Mouse (Mus musculus): ENCODE results near the gene Pigl. TPM values are rescaled to one million over a fixed set of nuclear protein-coding genes. Genes with fewer than 3 reads are reported as not detected.
"Not testable (repeated sequence)": the region's sequence is repeated elsewhere in the genome, so short reads cannot be mapped to it uniquely, and the experiment has no call there.

Pigl gene
- polyA plus RNA-seq, 1 experiment from 2014 or later: 5.1 TPM

DNA sequence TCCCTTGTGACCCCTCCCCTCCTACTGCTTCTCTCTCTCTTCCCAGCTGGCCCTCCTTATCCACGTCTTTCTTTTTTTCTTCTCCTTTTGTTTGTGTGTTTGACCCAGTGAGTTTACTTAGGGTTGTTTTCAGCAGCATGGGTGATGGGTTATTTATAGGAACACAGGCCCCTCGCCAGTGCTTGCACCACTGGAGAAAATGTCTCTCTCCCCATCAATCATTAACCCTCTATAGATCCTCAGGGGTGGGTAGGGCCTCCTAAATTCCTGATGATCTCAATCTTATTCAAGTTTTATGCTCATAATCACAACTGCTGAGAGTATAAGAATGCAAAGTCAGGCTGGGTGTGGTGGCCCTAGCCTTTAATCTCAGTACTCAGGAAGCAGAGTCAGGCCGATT lies 38.9 kb downstream of the Pigl start:
- ATAC-seq (replicated peaks; ENCODE audit: insufficient number of reproducible peaks, insufficient read depth, low FRiP score, low read depth): no peak
- Histone ChIP-seq H3K9me3 (replicated peaks) (no peaks in the 10 kb centered on the region), H3K27ac (no peak overlapping the region), H3K9ac (no peak overlapping the region), H3K4me1 (replicated peaks) (peaks cover 19% of the 10 kb centered on the region), H3K27me3 (no peaks in the 10 kb centered on the region), H3K4me2 (no peak overlapping the region), H3K4me3 (no peak overlapping the region), H3K36me3 (no peaks in the 10 kb centered on the region)
- 46% methylated on average over 3 of the region's 3 CpGs for WGBS

DNA sequence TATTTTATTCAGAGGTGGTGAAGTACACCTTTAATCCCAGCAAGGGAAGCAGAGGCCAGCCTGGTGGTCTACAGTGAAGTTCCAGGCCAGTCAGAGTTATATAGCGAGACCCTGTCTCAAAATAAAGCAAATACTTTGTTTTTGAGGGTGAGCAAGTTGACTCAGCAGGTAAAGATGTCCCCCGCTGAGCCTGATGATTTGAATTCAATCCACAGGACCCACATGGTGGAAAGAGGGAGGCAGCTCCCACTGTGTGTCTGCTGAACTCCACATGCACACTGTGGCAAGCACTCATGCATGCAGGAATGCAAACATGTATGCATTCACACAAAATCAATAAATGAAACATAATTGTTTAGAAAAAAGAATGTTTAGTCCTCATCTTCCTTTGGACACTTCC lies 40.5 kb downstream of the Pigl start:
- no peak overlapping the region for H3K9ac ChIP-seq
- no peak overlapping the region for H3K27ac ChIP-seq
- 92% methylated on average over 2 of the region's 2 CpGs for whole genome bisulfite sequencing
- ATAC-seq (replicated peaks; ENCODE audit: insufficient number of reproducible peaks, insufficient read depth, low FRiP score, low read depth): no peak
- no peaks in the 10 kb centered on the region for H3K36me3 ChIP-seq
- H3K4me1 ChIP-seq (replicated peaks): peaks cover 19% of the 10 kb centered on the region
- H3K4me3 ChIP-seq: no peak overlapping the region
- H3K4me2 ChIP-seq: no peak overlapping the region
- no peaks in the 10 kb centered on the region for H3K27me3 ChIP-seq
- H3K9me3 ChIP-seq (replicated peaks): no peaks in the 10 kb centered on the region

DNA sequence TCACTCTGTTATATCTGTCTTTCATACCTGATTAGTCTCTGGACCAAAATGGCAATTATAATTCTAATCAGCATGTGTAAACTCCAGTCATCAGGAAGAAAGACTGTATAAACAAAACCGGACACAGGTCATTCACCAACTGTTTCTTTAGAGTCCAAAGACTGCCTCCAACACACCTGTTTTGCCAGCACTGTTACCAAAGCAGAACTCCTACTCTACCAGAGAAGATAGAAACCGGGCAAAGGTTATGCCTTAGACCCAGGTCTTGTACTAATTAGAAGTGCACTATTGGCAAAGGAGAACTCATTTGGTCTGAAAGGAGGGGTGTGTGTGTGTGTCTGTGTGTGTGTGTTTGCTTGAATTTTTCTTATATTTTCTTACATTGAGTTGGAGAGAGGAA lies 42.3 kb downstream of the Pigl start:
- H3K4me2 ChIP-seq: no peak overlapping the region
- H3K9me3 ChIP-seq (replicated peaks): no peaks in the 10 kb centered on the region
- H3K27me3 ChIP-seq: no peaks in the 10 kb centered on the region
- no peaks in the 10 kb centered on the region for H3K36me3 ChIP-seq
- peaks cover 9% of the 10 kb centered on the region for H3K4me1 ChIP-seq (replicated peaks)
- 82% methylated on average over 2 of the region's 2 CpGs for WGBS
- H3K9ac ChIP-seq: no peak overlapping the region
- no peak overlapping the region for H3K4me3 ChIP-seq
- no peak overlapping the region for H3K27ac ChIP-seq
- ATAC-seq (replicated peaks; ENCODE audit: insufficient number of reproducible peaks, insufficient read depth, low FRiP score, low read depth): no peak

DNA sequence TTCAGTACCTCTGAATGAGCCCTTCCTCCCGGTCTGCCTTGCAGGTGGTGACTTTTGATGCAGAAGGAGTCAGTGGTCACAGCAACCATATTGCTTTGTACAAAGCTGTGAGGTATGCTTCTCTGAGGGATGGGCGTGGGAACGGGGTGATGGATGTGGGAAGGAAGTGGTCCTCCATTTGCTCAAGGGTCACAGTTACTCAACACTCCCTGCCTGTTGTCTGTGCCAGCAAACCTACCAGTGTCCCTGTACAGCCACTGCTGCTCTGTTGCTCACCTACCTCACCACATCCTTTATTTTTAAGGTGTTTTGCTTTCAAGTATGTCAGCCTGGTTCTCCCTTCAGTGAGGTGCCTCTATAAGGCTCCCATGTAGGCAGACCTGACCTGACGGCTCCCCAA lies 49.4 kb downstream of the Pigl start:
- Histone ChIP-seq H3K4me2 (no peak overlapping the region), H3K36me3 (no peaks in the 10 kb centered on the region), H3K9me3 (replicated peaks) (no peaks in the 10 kb centered on the region), H3K4me1 (replicated peaks) (no peaks in the 10 kb centered on the region), H3K27me3 (no peaks in the 10 kb centered on the region), H3K27ac (no peak overlapping the region), H3K9ac (no peak overlapping the region), H3K4me3 (no peak overlapping the region)
- 78% methylated on average over 4 of the region's 4 CpGs for WGBS
- no peak for ATAC-seq (replicated peaks; ENCODE audit: insufficient number of reproducible peaks, insufficient read depth, low FRiP score, low read depth)

DNA sequence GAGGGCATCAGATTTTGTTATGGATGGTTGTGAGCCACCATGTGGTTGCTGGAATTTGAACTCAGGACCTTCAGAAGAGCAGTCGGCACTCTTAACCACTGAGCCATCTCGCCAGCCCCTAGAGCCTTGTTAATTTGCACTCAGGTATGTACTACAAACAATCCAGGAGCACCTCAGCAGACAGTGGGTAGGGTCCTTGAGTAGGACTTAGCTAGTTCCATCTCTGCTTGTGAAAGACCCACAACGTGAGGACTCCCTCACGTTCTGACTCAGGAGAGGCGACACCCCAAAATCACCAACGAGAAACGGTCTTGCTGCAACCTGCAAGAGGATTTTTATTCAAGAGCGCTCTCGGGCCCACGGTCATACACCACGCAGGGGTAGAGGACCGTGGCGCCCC lies 50.1 kb downstream of the Pigl start:
- H3K9me3 ChIP-seq (replicated peaks); H3K4me1 ChIP-seq (replicated peaks); H3K9ac ChIP-seq; ATAC-seq (replicated peaks; ENCODE audit: insufficient number of reproducible peaks, insufficient read depth, low FRiP score, low read depth); H3K4me3 ChIP-seq; H3K27me3 ChIP-seq; H3K4me2 ChIP-seq; H3K36me3 ChIP-seq; H3K27ac ChIP-seq: not testable (repeated sequence)
- WGBS: 93% methylated on average over 13 of the region's 13 CpGs

DNA sequence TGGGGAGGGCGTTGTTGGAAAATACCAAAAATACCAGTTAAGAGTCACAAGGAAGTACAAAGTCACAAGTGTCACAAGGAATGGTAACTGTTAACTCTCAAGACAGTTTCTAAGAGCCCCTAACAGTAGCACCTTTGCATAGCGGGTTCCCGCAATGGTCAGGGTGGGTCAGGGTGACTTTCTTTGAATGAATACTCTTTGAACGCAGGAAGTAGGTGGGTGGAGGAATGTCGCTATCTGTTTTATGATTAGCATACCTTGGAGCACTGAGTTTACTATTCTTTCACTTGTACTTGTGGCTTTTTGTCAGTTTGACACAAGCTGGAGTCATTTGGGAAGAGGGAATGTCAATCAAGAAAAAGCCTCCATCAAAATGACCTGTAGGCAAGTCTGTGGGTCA lies 50.6 kb downstream of the Pigl start:
- H3K36me3 ChIP-seq; H3K9ac ChIP-seq; ATAC-seq (replicated peaks; ENCODE audit: insufficient number of reproducible peaks, insufficient read depth, low FRiP score, low read depth); H3K9me3 ChIP-seq (replicated peaks); H3K4me1 ChIP-seq (replicated peaks); H3K4me2 ChIP-seq; H3K27me3 ChIP-seq; H3K4me3 ChIP-seq; H3K27ac ChIP-seq: not testable (repeated sequence)
- 93% methylated on average over 5 of the region's 5 CpGs for WGBS

DNA sequence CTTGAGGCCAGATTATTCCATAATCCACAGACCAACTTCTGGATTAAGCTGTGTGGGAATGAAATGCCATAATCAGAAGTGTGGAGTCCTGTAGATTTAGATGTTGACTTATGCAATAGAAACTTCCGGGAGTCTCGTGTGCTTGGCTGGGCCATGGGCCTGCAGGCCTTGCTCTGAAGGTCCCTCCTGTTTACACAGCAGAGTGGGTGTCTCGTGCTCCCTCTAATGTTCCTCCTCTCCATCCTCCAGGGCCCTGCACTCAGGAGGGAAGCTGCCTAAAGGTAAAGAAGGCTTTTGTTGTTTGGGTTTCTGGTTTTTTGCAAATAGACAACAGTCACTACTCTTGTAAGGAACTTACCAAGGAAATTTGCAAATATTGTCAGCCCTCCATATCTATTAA lies 51.3 kb downstream of the Pigl start:
- H3K27me3 ChIP-seq: no peaks in the 10 kb centered on the region
- H3K36me3 ChIP-seq: no peaks in the 10 kb centered on the region
- H3K9ac ChIP-seq: no peak overlapping the region
- H3K4me2 ChIP-seq: no peak overlapping the region
- no peak overlapping the region for H3K4me3 ChIP-seq
- WGBS: 69% methylated on average over 3 of the region's 3 CpGs
- no peaks in the 10 kb centered on the region for H3K9me3 ChIP-seq (replicated peaks)
- no peaks in the 10 kb centered on the region for H3K4me1 ChIP-seq (replicated peaks)
- H3K27ac ChIP-seq: no peak overlapping the region
- ATAC-seq (replicated peaks; ENCODE audit: insufficient number of reproducible peaks, insufficient read depth, low FRiP score, low read depth): no peak

DNA sequence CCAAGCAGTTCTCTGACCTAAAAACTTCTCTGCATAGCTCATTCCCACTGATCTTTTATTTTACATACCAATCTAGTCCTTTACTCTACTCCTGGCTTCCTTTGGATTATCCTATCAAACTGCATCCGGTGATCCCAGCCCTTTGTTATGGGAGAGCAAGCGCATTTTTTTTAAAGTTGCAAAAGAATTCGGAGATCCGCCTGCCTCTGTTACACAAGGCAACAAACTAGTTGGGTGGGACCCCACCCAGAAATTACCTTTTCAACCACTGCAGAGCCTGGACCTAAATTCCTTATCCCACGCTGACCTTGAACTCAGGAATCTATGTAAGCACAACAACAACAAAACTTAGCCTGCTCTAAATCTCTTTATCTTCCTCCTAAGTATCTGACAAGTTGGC lies 52.7 kb downstream of the Pigl start:
- ATAC-seq (replicated peaks; ENCODE audit: insufficient number of reproducible peaks, insufficient read depth, low FRiP score, low read depth): no peak
- H3K4me3 ChIP-seq: no peak overlapping the region
- no peak overlapping the region for H3K9ac ChIP-seq
- H3K36me3 ChIP-seq: no peaks in the 10 kb centered on the region
- H3K27me3 ChIP-seq: no peaks in the 10 kb centered on the region
- H3K9me3 ChIP-seq (replicated peaks): no peaks in the 10 kb centered on the region
- WGBS: 82% methylated on average over 5 of the region's 5 CpGs
- no peaks in the 10 kb centered on the region for H3K4me1 ChIP-seq (replicated peaks)
- no peak overlapping the region for H3K27ac ChIP-seq
- no peak overlapping the region for H3K4me2 ChIP-seq

DNA sequence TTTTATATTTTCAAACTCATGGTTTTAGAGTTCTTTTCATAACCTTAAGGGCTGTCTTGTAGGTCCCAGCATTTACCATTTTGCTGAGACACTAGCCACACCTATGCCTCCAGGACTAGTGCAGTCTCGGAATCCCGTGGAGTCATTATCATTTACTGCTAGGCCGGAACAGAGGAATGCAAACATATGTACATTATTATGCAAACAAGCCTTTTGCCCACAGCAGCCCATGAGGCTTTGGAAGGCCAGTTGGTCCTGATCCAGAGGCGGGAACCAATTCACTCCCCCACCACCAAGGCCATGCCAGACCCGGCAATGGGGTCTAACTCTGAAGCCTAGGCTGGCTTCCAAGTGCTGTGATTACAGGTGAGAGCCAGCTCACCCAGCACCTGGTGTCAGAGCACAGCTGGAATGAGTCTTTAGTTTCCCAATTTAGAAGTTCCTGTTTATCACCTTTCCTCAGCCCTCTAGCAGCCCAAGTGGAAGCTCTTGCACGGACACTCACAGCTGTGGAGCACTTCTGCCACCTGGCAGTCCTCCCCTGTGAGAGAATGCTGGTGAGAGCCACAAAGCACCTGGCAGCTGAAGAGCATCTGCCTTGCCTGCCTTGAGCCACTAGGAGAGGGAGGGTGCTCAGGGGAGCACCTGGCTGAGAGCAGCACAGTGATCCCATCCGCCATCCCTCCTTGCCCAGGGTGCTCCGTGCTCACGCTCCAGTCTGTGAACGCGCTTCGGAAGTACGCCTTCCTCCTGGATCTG lies 53.4 kb downstream of the Pigl start:
- WGBS: 82% methylated on average over 13 of the region's 13 CpGs
- ATAC-seq (replicated peaks; ENCODE audit: insufficient number of reproducible peaks, insufficient read depth, low FRiP score, low read depth): no peak

DNA sequence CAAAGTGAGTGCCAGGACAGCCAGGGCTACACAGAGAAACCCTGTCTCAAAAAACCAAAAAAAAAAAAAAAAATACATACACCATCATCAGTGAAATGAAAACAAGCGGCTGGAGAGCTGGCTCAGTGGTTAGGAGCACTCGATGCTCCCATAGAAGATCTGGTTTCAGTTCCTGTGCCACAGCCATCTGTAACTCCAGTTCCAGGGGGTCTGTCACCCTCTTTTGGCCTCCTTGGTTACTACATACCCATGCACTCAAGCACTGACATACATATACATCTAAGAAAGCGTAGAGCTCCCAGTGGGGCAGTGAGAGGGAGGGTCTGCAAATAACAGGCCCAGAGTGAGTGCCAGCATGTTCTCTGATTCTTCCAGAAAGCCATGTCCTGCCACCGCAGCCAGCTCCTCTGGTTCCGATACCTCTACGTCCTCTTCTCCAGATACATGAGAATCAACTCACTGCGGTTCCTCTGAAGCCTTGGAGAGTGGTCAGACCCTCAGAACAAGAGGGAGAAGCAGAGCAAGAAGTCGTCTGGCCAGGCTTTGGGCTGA lies 54.3 kb downstream of the Pigl start:
- no peaks in the 10 kb centered on the region for H3K27me3 ChIP-seq
- WGBS: 88% methylated on average over 8 of the region's 8 CpGs

More for the DNA sequence above, 53.4 kb downstream of the Pigl start:
- no peak overlapping the region for H3K9ac ChIP-seq
- no peaks in the 10 kb centered on the region for H3K36me3 ChIP-seq
- H3K27ac ChIP-seq: no peak overlapping the region
- no peak overlapping the region for H3K4me3 ChIP-seq
- no peaks in the 10 kb centered on the region for H3K4me1 ChIP-seq (replicated peaks)
- H3K27me3 ChIP-seq: no peaks in the 10 kb centered on the region
- H3K9me3 ChIP-seq (replicated peaks): no peaks in the 10 kb centered on the region
- no peak overlapping the region for H3K4me2 ChIP-seq

DNA sequence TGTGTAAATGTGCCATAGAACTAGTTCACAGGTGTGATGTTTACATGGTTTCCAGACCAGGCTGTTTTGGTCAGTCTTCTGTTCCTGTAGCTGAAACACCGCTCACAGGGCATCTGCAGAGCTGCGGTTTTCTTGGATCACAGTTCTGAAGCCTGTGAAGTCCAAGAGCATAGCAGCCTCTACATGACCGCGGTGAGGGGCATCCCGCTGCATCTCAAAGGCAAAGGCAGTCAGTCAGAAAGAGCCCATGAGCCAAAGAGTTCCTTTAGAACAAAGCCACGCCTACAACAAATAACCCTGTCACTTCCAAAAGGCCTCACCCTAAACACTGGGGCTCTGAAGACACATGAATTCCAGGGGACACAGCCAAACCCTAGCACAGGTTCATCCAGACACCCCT lies 55.1 kb downstream of the Pigl start:
- 77% methylated on average over 6 of the region's 6 CpGs for WGBS
- H3K4me2 ChIP-seq: no peak overlapping the region
- H3K9ac ChIP-seq: no peak overlapping the region
- H3K4me1 ChIP-seq (replicated peaks): no peaks in the 10 kb centered on the region
- no peak overlapping the region for H3K27ac ChIP-seq
- H3K9me3 ChIP-seq (replicated peaks): no peaks in the 10 kb centered on the region
- ATAC-seq (replicated peaks; ENCODE audit: insufficient number of reproducible peaks, insufficient read depth, low FRiP score, low read depth): no peak
- no peaks in the 10 kb centered on the region for H3K27me3 ChIP-seq
- H3K36me3 ChIP-seq: no peaks in the 10 kb centered on the region
- H3K4me3 ChIP-seq: no peak overlapping the region

More for the DNA sequence above, 54.3 kb downstream of the Pigl start:
- H3K9me3 ChIP-seq (replicated peaks): no peaks in the 10 kb centered on the region
- H3K4me2 ChIP-seq: no peak overlapping the region
- no peak overlapping the region for H3K27ac ChIP-seq
- H3K4me1 ChIP-seq (replicated peaks): no peaks in the 10 kb centered on the region
- no peak for ATAC-seq (replicated peaks; ENCODE audit: insufficient number of reproducible peaks, insufficient read depth, low FRiP score, low read depth)
- H3K36me3 ChIP-seq: no peaks in the 10 kb centered on the region
- no peak overlapping the region for H3K9ac ChIP-seq
- H3K4me3 ChIP-seq: no peak overlapping the region

DNA sequence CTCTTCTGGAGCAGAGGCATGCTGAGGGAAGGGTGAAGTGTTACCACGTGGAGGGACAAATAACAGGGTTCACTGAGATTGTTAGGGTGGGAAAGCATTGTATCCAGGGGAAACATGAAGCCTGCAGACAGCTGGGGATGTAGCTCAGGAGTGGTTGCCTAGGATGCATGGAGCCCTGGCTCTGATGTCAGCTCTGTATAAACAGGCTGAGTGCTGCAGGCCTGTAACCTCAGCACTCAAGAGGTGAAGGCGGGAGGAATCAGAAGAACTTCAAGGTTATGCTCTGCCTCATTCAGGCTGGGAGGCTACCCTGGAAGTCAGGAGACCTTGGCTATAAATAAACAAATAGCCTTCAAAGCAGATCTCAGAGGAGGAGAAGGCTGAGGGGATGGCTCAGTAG lies 60.7 kb downstream of the Pigl start:
- H3K4me2 ChIP-seq: no peak overlapping the region
- no peaks in the 10 kb centered on the region for H3K36me3 ChIP-seq
- no peaks in the 10 kb centered on the region for H3K9me3 ChIP-seq (replicated peaks)
- H3K4me3 ChIP-seq: no peak overlapping the region
- no peaks in the 10 kb centered on the region for H3K27me3 ChIP-seq
- H3K9ac ChIP-seq: no peak overlapping the region
- 33% methylated on average over 2 of the region's 2 CpGs for WGBS
- H3K27ac ChIP-seq: no peak overlapping the region
- no peak for ATAC-seq (replicated peaks; ENCODE audit: insufficient number of reproducible peaks, insufficient read depth, low FRiP score, low read depth)
- H3K4me1 ChIP-seq (replicated peaks): no peaks in the 10 kb centered on the region; the same call in 1 of the 2 replicates
